Mouse (Mus musculus): Measurements from ENCODE around the gene Ric8a.

GRCm38 (mm10) chr7:140839556-140839955 is 17.2 kb upstream of the Ric8a start:
- TF ChIP-seq HCFC1 (IDR thresholded peaks at IDR 0.05; ENCODE audit: borderline replicate concordance, insufficient read depth, low read length) (no peak), MAFK (IDR thresholded peaks at IDR 0.05; ENCODE audit: insufficient read depth, low read depth, low read length) (no peak)
